Mouse (Mus musculus): ENCODE measurements around the gene Slc10a1. TPM values are rescaled to one million over a fixed set of nuclear protein-coding genes. Genes with fewer than 3 reads are reported as not detected.

Gene Slc10a1
- total and polyA plus RNA-seq, 3 experiments, result 0.12 to 0.18 TPM; not detected in 1

- H3K27ac ChIP-seq (ENCODE audit: control insufficient read depth, low read depth, low read length), result no peak overlapping the region
- DNase-seq (ENCODE audit: low read depth, low spot score), result no peak
- H3K4me1 ChIP-seq (ENCODE audit: control insufficient read depth in 1 of 2, insufficient read depth in 2 of 2, low read length in 2 of 2), result peaks cover 9 to 12% of the 10 kb centered on the region in 2 experiments
- H3K79me2 ChIP-seq (ENCODE audit: control insufficient read depth, insufficient read depth, low read length, poor library complexity), result no peaks in the 10 kb centered on the region
- H3K27me3 ChIP-seq (ENCODE audit: control insufficient read depth in 1 of 2, insufficient read depth in 2 of 2, low read length in 2 of 2), result no peaks in the 10 kb centered on the region
- H3K9me3 ChIP-seq (replicated peaks; ENCODE audit: insufficient read depth, low read length), result no peaks in the 10 kb centered on the region
- no peak overlapping the region for H3K4me3 ChIP-seq (ENCODE audit: control insufficient read depth in 1 of 2, insufficient read depth in 1 of 2, low read depth in 2 of 2, low read length in 2 of 2)
- peaks cover 0 to 5% of the 10 kb centered on the region in 2 experiments; a peak in 2 of 4 replicates for H3K36me3 ChIP-seq (ENCODE audit: control insufficient read depth in 1 of 2, insufficient read depth in 2 of 2, low read length in 2 of 2)
- TF ChIP-seq USF1 (IDR thresholded peaks at IDR 0.05; ENCODE audit: low read depth, low read length) (no peak), CTCF (IDR thresholded peaks at IDR 0.05 in 2 of 3, conservative IDR thresholded peaks at IDR 0.05 in 1 of 3; ENCODE audit: control insufficient read depth in 1 of 3, insufficient read depth in 1 of 3, low read depth in 2 of 3, low read length in 3 of 3, poor library complexity in 1 of 3, severe bottlenecking in 1 of 3) (no peak), MYB (IDR thresholded peaks at IDR 0.05; ENCODE audit: low read depth, low read length) (no peak), ZMIZ1 (IDR thresholded peaks at IDR 0.05; ENCODE audit: low read depth, low read length) (no peak), SIN3A (IDR thresholded peaks at IDR 0.05; ENCODE audit: low read length) (no peak)
- H3K9ac ChIP-seq (ENCODE audit: control insufficient read depth, low read depth, low read length, poor library complexity, severe bottlenecking), result no peak overlapping the region
Observed at GRCm38 (mm10) chr12:80932865-80933264, 35.6 kb downstream of the Slc10a1 start.

- TF ChIP-seq POLR2AphosphoS5 (IDR thresholded peaks at IDR 0.05; ENCODE audit: borderline replicate concordance, low read depth, low read length) (no peak), ZMIZ1 (IDR thresholded peaks at IDR 0.05; ENCODE audit: low read depth, low read length) (no peak)
- no peaks in the 10 kb centered on the region for H3K27me3 ChIP-seq (ENCODE audit: control insufficient read depth in 1 of 2, insufficient read depth in 2 of 2, low read length in 2 of 2)
- H3K36me3 ChIP-seq (ENCODE audit: control insufficient read depth in 1 of 2, insufficient read depth in 2 of 2, low read length in 2 of 2), result peaks cover 0 to 11% of the 10 kb centered on the region in 2 experiments; a peak in 2 of 4 replicates
- no peaks in the 10 kb centered on the region for H3K79me2 ChIP-seq (ENCODE audit: control insufficient read depth, insufficient read depth, low read length, poor library complexity)
- DNase-seq (ENCODE audit: low read depth, low spot score), result no peak
- no peak overlapping the region for H3K4me3 ChIP-seq (ENCODE audit: control insufficient read depth in 1 of 2, insufficient read depth in 1 of 2, low read depth in 2 of 2, low read length in 2 of 2)
- no peak overlapping the region for H3K27ac ChIP-seq (ENCODE audit: control insufficient read depth, low read depth, low read length)
- H3K4me1 ChIP-seq (ENCODE audit: control insufficient read depth in 1 of 2, insufficient read depth in 2 of 2, low read length in 2 of 2), result peaks cover 9 to 11% of the 10 kb centered on the region in 2 experiments
- H3K9me3 ChIP-seq (replicated peaks; ENCODE audit: insufficient read depth, low read length), result no peaks in the 10 kb centered on the region
- no peak overlapping the region for H3K9ac ChIP-seq (ENCODE audit: control insufficient read depth, low read depth, low read length, poor library complexity, severe bottlenecking)
Observed at GRCm38 (mm10) chr12:80931402-80932140, 36.9 kb downstream of the Slc10a1 start.

DNA sequence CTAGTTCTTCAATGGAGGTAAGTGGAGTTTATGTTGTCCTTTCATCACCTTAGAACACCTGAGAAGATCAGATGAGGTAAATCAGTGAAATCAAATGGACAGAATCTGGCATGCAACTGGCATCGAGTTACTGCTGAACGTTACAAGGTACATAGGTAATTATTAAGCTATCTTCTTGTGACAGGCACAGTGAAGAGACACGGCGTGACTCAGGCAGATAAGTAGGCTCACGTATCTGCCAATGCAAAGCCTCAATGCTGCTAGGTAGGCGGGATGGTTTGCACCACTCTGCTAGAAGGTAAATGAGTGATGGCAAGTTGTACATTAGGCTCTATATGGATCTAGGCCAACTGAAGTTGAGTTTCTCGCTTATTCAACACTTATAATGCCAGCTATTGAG lies 38.4 kb downstream of the Slc10a1 start:
- Histone ChIP-seq H3K9me3 (replicated peaks; ENCODE audit: insufficient read depth, low read length) (no peaks in the 10 kb centered on the region), H3K79me2 (ENCODE audit: control insufficient read depth, insufficient read depth, low read length, poor library complexity) (no peaks in the 10 kb centered on the region), H3K4me3 (ENCODE audit: control insufficient read depth in 1 of 2, insufficient read depth in 1 of 2, low read depth in 2 of 2, low read length in 2 of 2) (no peak overlapping the region), H3K27ac (ENCODE audit: control insufficient read depth, low read depth, low read length) (no peak overlapping the region), H3K9ac (ENCODE audit: control insufficient read depth, low read depth, low read length, poor library complexity, severe bottlenecking) (no peak overlapping the region), H3K36me3 (ENCODE audit: control insufficient read depth in 1 of 2, insufficient read depth in 2 of 2, low read length in 2 of 2) (peaks cover 0 to 19% of the 10 kb centered on the region in 2 experiments; a peak in 2 of 4 replicates), H3K4me1 (ENCODE audit: control insufficient read depth in 1 of 2, insufficient read depth in 2 of 2, low read length in 2 of 2) (peaks cover 9 to 21% of the 10 kb centered on the region in 2 experiments), H3K27me3 (ENCODE audit: control insufficient read depth in 1 of 2, insufficient read depth in 2 of 2, low read length in 2 of 2) (no peaks in the 10 kb centered on the region)
- peak; percentile 70 for DNase-seq (ENCODE audit: low read depth, low spot score)
- TF ChIP-seq E2F4 (IDR thresholded peaks at IDR 0.05; ENCODE audit: borderline replicate concordance, low read depth, low read length), result no peak
- TF ChIP-seq ETS1 (IDR thresholded peaks at IDR 0.05; ENCODE audit: low read depth, low read length), result 0 out of 2 replicates have a peak, but pooled peaks have one; percentile 27
- no peak for TF ChIP-seq POLR2AphosphoS2 (IDR thresholded peaks at IDR 0.05; ENCODE audit: low read length)
- TF ChIP-seq MXI1 (IDR thresholded peaks at IDR 0.05; ENCODE audit: low read depth, low read length), result no peak; the same call in 1 of the 2 replicates
- TF ChIP-seq POLR2AphosphoS5 (IDR thresholded peaks at IDR 0.05; ENCODE audit: borderline replicate concordance, low read depth, low read length), result no peak
- TF ChIP-seq TAL1 (IDR thresholded peaks at IDR 0.05; ENCODE audit: low read length), result peak; percentile 67
- no peak for TF ChIP-seq UBTF (IDR thresholded peaks at IDR 0.05; ENCODE audit: borderline replicate concordance, insufficient read depth, low read depth, low read length)
- no peak for TF ChIP-seq MYC (IDR thresholded peaks at IDR 0.05; ENCODE audit: low read depth, low read length)
- no peak for TF ChIP-seq GABPA (IDR thresholded peaks at IDR 0.05; ENCODE audit: low read depth, low read length)
- no peak for TF ChIP-seq TBP (IDR thresholded peaks at IDR 0.05; ENCODE audit: low read depth, low read length)
- TF ChIP-seq ZKSCAN1 (IDR thresholded peaks at IDR 0.05; ENCODE audit: low read depth, low read length), result no peak
- TF ChIP-seq ELF1 (IDR thresholded peaks at IDR 0.05; ENCODE audit: low read depth, low read length), result no peak
- TF ChIP-seq ZMIZ1 (IDR thresholded peaks at IDR 0.05; ENCODE audit: low read depth, low read length), result no peak
- TF ChIP-seq CHD2 (IDR thresholded peaks at IDR 0.05; ENCODE audit: low read length), result no peak
- no peak for TF ChIP-seq NRF1 (IDR thresholded peaks at IDR 0.05; ENCODE audit: insufficient read depth, low read depth, low read length, poor library complexity, severe bottlenecking)
- TF ChIP-seq JUND (IDR thresholded peaks at IDR 0.05; ENCODE audit: low read depth, low read length), result no peak
- no peak for TF ChIP-seq NELFE (IDR thresholded peaks at IDR 0.05; ENCODE audit: low read depth, low read length)
- 0 out of 2 replicates have a peak, but pooled peaks have one; percentile 27 for TF ChIP-seq MYB (IDR thresholded peaks at IDR 0.05; ENCODE audit: low read depth, low read length)
- TF ChIP-seq POLR2A (IDR thresholded peaks at IDR 0.05; ENCODE audit: control insufficient read depth in 1 of 2, insufficient read depth in 1 of 2, low read depth in 1 of 2, low read length in 2 of 2, poor library complexity in 1 of 2), result no peak
- TF ChIP-seq CHD1 (IDR thresholded peaks at IDR 0.05; ENCODE audit: low read depth, low read length), result no peak
- TF ChIP-seq USF2 (IDR thresholded peaks at IDR 0.05; ENCODE audit: borderline replicate concordance in 1 of 2, insufficient read depth in 1 of 2, low read depth in 1 of 2, low read length in 2 of 2), result no peak

Data from MEL (cell line).